34 mouse cellular contexts compared by ENCODE assay signal in the genomic region with DNA sequence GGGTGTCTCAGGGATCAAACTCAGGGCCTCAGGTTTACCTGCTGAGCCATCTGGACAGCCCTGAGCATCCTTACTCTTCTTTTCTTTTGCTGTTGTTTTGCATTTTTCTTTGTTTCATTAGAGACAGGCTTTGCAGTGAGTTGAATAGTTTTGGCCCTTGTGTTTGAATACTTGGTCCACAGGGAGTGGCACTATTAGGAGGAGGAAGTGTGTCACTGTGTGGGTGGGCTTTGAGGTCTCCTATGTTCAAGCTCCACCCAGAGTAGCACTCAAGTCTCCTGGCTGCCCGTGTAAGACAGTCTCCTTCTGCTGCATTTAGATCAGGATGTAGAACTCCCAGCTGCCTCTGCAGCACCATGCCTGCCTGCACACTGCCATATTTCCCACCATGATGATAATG. TPM values are rescaled to one million over a fixed set of nuclear protein-coding genes. Genes with fewer than 3 reads are reported as not detected.
"Had no signal": no experiment of that assay in that cellular context is flagged by ENCODE, and none has a peak within 500 bp of the region (broad histone marks: within the 10 kb centered on the region; RNA-seq: fewer than 3 reads in every experiment).

No protein-coding gene starts in this region.

- H3K27ac ChIP-seq: gastrocnemius, adult 2 months; heart, embryonic 10.5 days; hindbrain, embryonic 10.5 days; hindbrain, embryonic 12.5 days; hindbrain, embryonic 14.5 days; intestine, embryonic 15.5 days; kidney, embryonic 15.5 days; layer of hippocampus, adult 2 months; left cerebral cortex, adult 2 months; limb, embryonic 10.5 days; limb, embryonic 12.5 days; liver, embryonic 13.5 days; liver, embryonic 15.5 days had no signal

- ATAC-seq: hindbrain, embryonic 16.5 days; inflammation-experienced regulatory T-cells, adult 6 months; intestine, embryonic 15.5 days; intestine, postnatal 0 days had no signal

- H3K4me2 ChIP-seq: heart, embryonic 12.5 days; hindbrain, embryonic 12.5 days; hindbrain, embryonic 14.5 days; intestine, embryonic 15.5 days; kidney, embryonic 15.5 days; limb, embryonic 12.5 days; liver, embryonic 11.5 days; liver, embryonic 13.5 days; liver, embryonic 15.5 days had no signal

- H3K36me3 ChIP-seq: heart, embryonic 10.5 days; heart, embryonic 12.5 days; hindbrain, embryonic 10.5 days; hindbrain, embryonic 12.5 days; intestine, embryonic 15.5 days; kidney, embryonic 15.5 days; limb, embryonic 10.5 days; limb, embryonic 12.5 days; liver, embryonic 13.5 days; liver, embryonic 15.5 days had no signal

- H3K27me3 ChIP-seq: heart, embryonic 12.5 days; hindbrain, embryonic 12.5 days; intestine, embryonic 15.5 days; kidney, embryonic 15.5 days; limb, embryonic 12.5 days; liver, embryonic 13.5 days; liver, embryonic 15.5 days had no signal

- H3K9me3 ChIP-seq: heart, embryonic 10.5 days; heart, embryonic 12.5 days; hindbrain, embryonic 10.5 days; hindbrain, embryonic 12.5 days; intestine, embryonic 15.5 days; kidney, embryonic 15.5 days; limb, embryonic 10.5 days; limb, embryonic 12.5 days; liver, embryonic 13.5 days; liver, embryonic 15.5 days had no signal

- DNase-seq: gastrocnemius, adult 2 months; gastrocnemius, postnatal 10 days; gastrocnemius, postnatal 25 days; heart, adult 18-20 months; heart, postnatal 10 days; heart, postnatal 4 days; kidney, adult 2 months; kidney, adult 9 months; kidney, postnatal 10 days; kidney, postnatal 25 days; kidney, postnatal 4 days; layer of hippocampus, postnatal 36 days; liver; liver, embryonic 13.5 days had no signal

- H3K4me1 ChIP-seq: heart, embryonic 10.5 days; heart, embryonic 12.5 days; hindbrain, embryonic 10.5 days; hindbrain, embryonic 12.5 days; intestine, embryonic 15.5 days; kidney, embryonic 15.5 days; limb, embryonic 10.5 days; limb, embryonic 12.5 days; liver, embryonic 13.5 days; liver, embryonic 15.5 days had no signal

- H3K4me3 ChIP-seq: gastrocnemius, adult 2 months; heart, embryonic 10.5 days; heart, embryonic 12.5 days; hindbrain, embryonic 10.5 days; hindbrain, embryonic 12.5 days; intestine, embryonic 15.5 days; kidney, embryonic 15.5 days; layer of hippocampus, adult 2 months; left cerebral cortex, adult 2 months; limb, embryonic 10.5 days; limb, embryonic 12.5 days; liver, embryonic 13.5 days; liver, embryonic 15.5 days had no signal

- H3K9ac ChIP-seq: heart, embryonic 12.5 days; hindbrain, embryonic 12.5 days; hindbrain, embryonic 14.5 days; intestine, embryonic 15.5 days; kidney, embryonic 15.5 days; limb, embryonic 12.5 days; liver, embryonic 13.5 days; liver, embryonic 15.5 days had no signal

RNA-seq across cellular contexts. Expression of a gene that starts 32.4 kb away (rescaled TPM):
- total RNA-seq: granulocyte monocyte progenitor cell, adult 5-6 weeks; heart, postnatal 10 days; left cerebral cortex, postnatal 14 days had no signal
- polyA plus RNA-seq: heart, embryonic 12.5 days; heart, embryonic 14.5 days; heart, embryonic 16.5 days; hindbrain, embryonic 10.5 days; hindbrain, embryonic 12.5 days; hindbrain, embryonic 16.5 days; inflammation-experienced regulatory T-cells, adult 6 months; intestine, embryonic 15.5 days; intestine, postnatal 0 days; kidney, embryonic 15.5 days; limb, embryonic 10.5 days; limb, embryonic 12.5 days; liver, embryonic 11.5 days; liver, embryonic 13.5 days; liver, embryonic 15.5 days had no signal
